ENCODE assay signal across 22 mouse cellular contexts in the genomic region with DNA sequence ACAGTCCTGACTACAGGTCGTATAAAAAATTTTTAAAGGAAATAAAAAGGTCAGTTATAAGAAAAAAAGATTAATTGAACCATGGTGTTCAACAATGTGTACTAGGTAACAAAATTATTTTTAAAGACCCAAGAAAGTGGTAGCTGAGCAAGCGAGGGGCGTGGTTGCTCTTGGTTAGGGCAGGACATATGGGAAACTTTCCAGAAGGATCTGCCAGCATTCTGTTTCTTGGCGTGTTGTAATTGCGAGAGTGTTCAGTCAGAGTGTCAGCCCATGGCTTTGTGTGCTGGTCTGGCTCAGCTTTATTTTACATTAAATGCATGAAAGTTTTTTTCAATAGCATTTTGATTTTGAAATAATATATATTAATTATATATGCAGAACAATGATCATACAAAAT.
DNase-seq lines count a peak whose midpoint lies in the region; ATAC-seq lines count a peak whose summit lies in the region.
"Had no signal": no experiment of that assay in that cellular context is flagged by ENCODE, and none has a peak within 500 bp of the region (broad histone marks: within the 10 kb centered on the region; RNA-seq: fewer than 3 reads in every experiment).

No protein-coding gene starts in this region.

- peak; percentile 46 for DNase-seq in forebrain, embryonic 14.5 days (ENCODE audit: low spot score)
- DNase-seq in heart, adult 9 months (ENCODE audit: low spot score in 2 of 2): peak; percentile 21 to 43
- DNase-seq in 3T3-L1 (ENCODE audit: low read depth, low spot score): peak; percentile 26
- DNase-seq in fibroblast of lung, adult 2 months (ENCODE audit: low read depth): peak; percentile 10
- DNase-seq in layer of hippocampus, adult 8-10 months (ENCODE audit: low spot score in 2 of 2): no peak
- no peak for DNase-seq in left cerebral cortex, postnatal 36 days (ENCODE audit: low spot score in 2 of 2)
- DNase-seq: cerebellum, postnatal 25 days; gastrocnemius, postnatal 10 days; kidney, adult 11 months; right cerebral cortex, adult 18-20 months; thymus, adult 2 months had no signal

- intact Hi-C loops in left cerebral cortex, postnatal 36 days (cut with DNase I): no loop called here

- 74% methylated on average over 5 of the region's 5 CpGs for WGBS in forebrain, embryonic 14.5 days
- WGBS in forebrain, embryonic 12.5 days: 93% methylated on average over 5 of the region's 5 CpGs
- 87% methylated on average over 5 of the region's 5 CpGs for WGBS in heart, embryonic 11.5 days (ENCODE audit: insufficient replicate concordance)

- H3K36me3 ChIP-seq in forebrain, embryonic 14.5 days (ENCODE audit: control insufficient read depth, insufficient read depth, low read length): no peaks in the 10 kb centered on the region
- H3K36me3 ChIP-seq in forebrain, embryonic 12.5 days (replicated peaks): no peaks in the 10 kb centered on the region
- H3K36me3 ChIP-seq in heart, embryonic 11.5 days (ENCODE audit: control insufficient read depth, insufficient read depth, low read length): no peaks in the 10 kb centered on the region
- H3K36me3 ChIP-seq: limb, embryonic 12.5 days; liver, embryonic 15.5 days had no signal

- H3K27ac ChIP-seq in forebrain, embryonic 14.5 days (ENCODE audit: low read depth, low read length): no peak overlapping the region
- no peak overlapping the region for H3K27ac ChIP-seq in forebrain, embryonic 12.5 days
- no peak overlapping the region for H3K27ac ChIP-seq in heart, embryonic 11.5 days (ENCODE audit: low read depth, low read length)
- H3K27ac ChIP-seq: hindbrain, postnatal 0 days; kidney, postnatal 0 days; layer of hippocampus, adult 2 months; left cerebral cortex, adult 2 months; limb, embryonic 12.5 days; liver, embryonic 15.5 days had no signal

- H3K4me2 ChIP-seq in forebrain, embryonic 14.5 days (ENCODE audit: low read length): no peak overlapping the region
- no peak overlapping the region for H3K4me2 ChIP-seq in forebrain, embryonic 12.5 days
- H3K4me2 ChIP-seq in heart, embryonic 11.5 days: no peak overlapping the region
- H3K4me2 ChIP-seq: limb, embryonic 12.5 days; liver, embryonic 15.5 days had no signal

- ATAC-seq in forebrain, embryonic 14.5 days: no peak
- no peak for ATAC-seq in forebrain, embryonic 12.5 days (ENCODE audit: low FRiP score)
- no peak for ATAC-seq in heart, embryonic 11.5 days (replicated peaks; ENCODE audit: insufficient number of reproducible peaks, low FRiP score, low TSS enrichment)
- ATAC-seq: activated CD4-positive, CD25-positive, alpha-beta regulatory T cell, adult 4 months; hindbrain, postnatal 0 days; midbrain, embryonic 16.5 days; Patski had no signal

- no peak overlapping the region for H3K9ac ChIP-seq in forebrain, embryonic 14.5 days (ENCODE audit: low read length)
- H3K9ac ChIP-seq in forebrain, embryonic 12.5 days: no peak overlapping the region
- no peak overlapping the region for H3K9ac ChIP-seq in heart, embryonic 11.5 days (ENCODE audit: low read depth, low read length)
- H3K9ac ChIP-seq: limb, embryonic 12.5 days; liver, embryonic 15.5 days had no signal

- H3K4me1 ChIP-seq in forebrain, embryonic 14.5 days (ENCODE audit: control insufficient read depth, insufficient read depth, low read length): peaks cover 5% of the 10 kb centered on the region; the same call in 1 of the 2 replicates
- 0 out of 2 replicates have a peak, but pooled peaks cover 3% of the 10 kb centered on the region for H3K4me1 ChIP-seq in forebrain, embryonic 12.5 days
- H3K4me1 ChIP-seq in heart, embryonic 11.5 days (ENCODE audit: control insufficient read depth, insufficient read depth, low read length): no peaks in the 10 kb centered on the region
- H3K4me1 ChIP-seq: liver, embryonic 15.5 days had no signal

- no peaks in the 10 kb centered on the region for H3K9me3 ChIP-seq in forebrain, embryonic 14.5 days (replicated peaks; ENCODE audit: control insufficient read depth, low read length)
- no peaks in the 10 kb centered on the region for H3K9me3 ChIP-seq in forebrain, embryonic 12.5 days
- no peaks in the 10 kb centered on the region for H3K9me3 ChIP-seq in heart, embryonic 11.5 days (replicated peaks; ENCODE audit: control insufficient read depth, low read length)
- H3K9me3 ChIP-seq: limb, embryonic 12.5 days; liver, embryonic 15.5 days had no signal

- no peak overlapping the region for H3K4me3 ChIP-seq in forebrain, embryonic 14.5 days (ENCODE audit: low read depth, low read length)
- H3K4me3 ChIP-seq in forebrain, embryonic 12.5 days (replicated peaks): no peak overlapping the region
- H3K4me3 ChIP-seq in heart, embryonic 11.5 days (ENCODE audit: low read depth, low read length): no peak overlapping the region
- H3K4me3 ChIP-seq: layer of hippocampus, adult 2 months; left cerebral cortex, adult 2 months; limb, embryonic 12.5 days; liver, embryonic 15.5 days had no signal

- no peaks in the 10 kb centered on the region for H3K27me3 ChIP-seq in forebrain, embryonic 14.5 days (replicated peaks; ENCODE audit: control insufficient read depth, insufficient read depth, low read length)
- H3K27me3 ChIP-seq in forebrain, embryonic 12.5 days: no peaks in the 10 kb centered on the region
- H3K27me3 ChIP-seq in heart, embryonic 11.5 days (ENCODE audit: control insufficient read depth, insufficient read depth, low read length): no peaks in the 10 kb centered on the region
- H3K27me3 ChIP-seq: limb, embryonic 12.5 days; liver, embryonic 15.5 days; Patski had no signal

Comparison
In these comparisons a context has a peak if more than half of its experiments do, and no peak if none do; other contexts are left out.
1. DNase-seq: peak in forebrain, embryonic 14.5 days (single experiment), heart, adult 9 months (2 of 2), 3T3-L1 (single experiment) and fibroblast of lung, adult 2 months (single experiment); none in layer of hippocampus, adult 8-10 months (0 of 2) and left cerebral cortex, postnatal 36 days (0 of 2).